Mouse (Mus musculus) intestine, embryonic 16.5 days (tissue): ENCODE results near the gene Brd3. TPM values are rescaled to one million over a fixed set of nuclear protein-coding genes. Genes with fewer than 3 reads are reported as not detected.

Experiments used
- ATAC-seq: fragments of 200-750 bp; cut with Nextera tagmentation; 2 replicates; pipeline ENCODE4 v1.8.0; 2017; ENCODE audit warnings: moderate TSS enrichment, moderate library complexity
- H3K27ac ChIP-seq: fragments of 300-500 bp; sonication (generic); 2 replicates; pipeline ENCODE4 v1.5.1; 2014; ENCODE audit warnings: mild to moderate bottlenecking, low read length
- H3K27me3 ChIP-seq: fragments of 300-500 bp; sonication (generic); replicated peaks from 2 replicates; pipeline ENCODE4 v1.6.1; 2014; ENCODE audit warnings: low read length, control low read depth, mixed read lengths; ENCODE audit not compliant: control insufficient read depth, insufficient read depth
- H3K36me3 ChIP-seq: fragments of 300-500 bp; sonication (generic); 2 replicates; pipeline ENCODE4 v1.6.1; 2014; ENCODE audit warnings: low read length, control low read depth; ENCODE audit not compliant: control insufficient read depth, insufficient read depth
- H3K4me1 ChIP-seq: fragments of 300-500 bp; sonication (generic); 2 replicates; pipeline ENCODE4 v1.6.1; 2014; ENCODE audit warnings: low read length, control low read depth, mixed read lengths; ENCODE audit not compliant: control insufficient read depth, insufficient read depth
- H3K4me2 ChIP-seq: fragments of 300-500 bp; sonication (generic); 2 replicates; pipeline ENCODE4 v1.6.1; 2014; ENCODE audit warnings: low read depth, low read length, control low read depth
- H3K4me3 ChIP-seq: fragments of 300-500 bp; sonication (generic); 2 replicates; pipeline ENCODE4 v1.5.1; 2014; ENCODE audit warnings: mild to moderate bottlenecking, low read length
- H3K9ac ChIP-seq: fragments of 300-500 bp; sonication (generic); 2 replicates; pipeline ENCODE4 v1.6.1; 2014; ENCODE audit warnings: low read depth, low read length
- H3K9me3 ChIP-seq: fragments of 300-500 bp; sonication (generic); 2 replicates; pipeline ENCODE4 v1.6.1; 2016; ENCODE audit warnings: low read length, control low read depth; ENCODE audit not compliant: control insufficient read depth
- WGBS: fragments of 180-500 bp; shearing (Covaris S2); extraction: QIAGEN DNeasy Blood & Tissue Kit; methylation state at CpG from one replicate; pipeline ENCODE4 v1.1.7; 2014; 5-methylcytosine and 5-hydroxymethylcytosine counted together
- polyA plus RNA-seq: library from polyadenylated mRNA; unstranded; fragments of >200 nt; fragmentation: Nextera tagmentation; extraction: Ambion mirVana; gene quantifications from 2 replicates; pipeline ENCODE4 v1.2.1, GENCODE M21; 2015

Brd3 gene
- polyA plus RNA-seq, 1 experiment from 2014 or later = 82.5 TPM

- no peak overlapping the region for H3K27ac ChIP-seq
- no peaks in the 10 kb centered on the region for H3K9me3 ChIP-seq
- no peaks in the 10 kb centered on the region for H3K27me3 ChIP-seq
- H3K4me2 ChIP-seq = peak overlapping the region; percentile 46
- no peaks in the 10 kb centered on the region for H3K36me3 ChIP-seq
- no peak for ATAC-seq
- H3K9ac ChIP-seq = peak overlapping the region; percentile 51
- WGBS = 57% methylated on average over 23 of the region's 23 CpGs
- peak overlapping the region; percentile 32 for H3K4me3 ChIP-seq
- no peaks in the 10 kb centered on the region for H3K4me1 ChIP-seq
Observed at GRCm38 (mm10) chr2:27496391-27497028, 11.0 kb downstream of the Brd3 start.

- no peaks in the 10 kb centered on the region for H3K4me1 ChIP-seq
- no peak overlapping the region for H3K9ac ChIP-seq
- no peak overlapping the region for H3K27ac ChIP-seq
- WGBS = 94% methylated on average over 3 of the region's 3 CpGs
- H3K36me3 ChIP-seq = no peaks in the 10 kb centered on the region
- ATAC-seq = no peak
- no peaks in the 10 kb centered on the region for H3K27me3 ChIP-seq
- H3K4me2 ChIP-seq = no peak overlapping the region
- H3K4me3 ChIP-seq = no peak overlapping the region
- H3K9me3 ChIP-seq = no peaks in the 10 kb centered on the region
Observed at GRCm38 (mm10) chr2:27493971-27494370, 13.5 kb downstream of the Brd3 start.

GRCm38 (mm10) chr2:27490939-27491338 lies 16.5 kb downstream of the Brd3 start:
- H3K9ac ChIP-seq = no peak overlapping the region
- no peaks in the 10 kb centered on the region for H3K27me3 ChIP-seq
- H3K4me2 ChIP-seq = no peak overlapping the region
- H3K27ac ChIP-seq = no peak overlapping the region
- no peak overlapping the region for H3K4me3 ChIP-seq
- H3K9me3 ChIP-seq = no peaks in the 10 kb centered on the region
- no peak for ATAC-seq
- H3K4me1 ChIP-seq = no peaks in the 10 kb centered on the region
- 88% methylated on average over 2 of the region's 2 CpGs for WGBS
- no peaks in the 10 kb centered on the region for H3K36me3 ChIP-seq

- Histone ChIP-seq H3K4me3 (no peak overlapping the region), H3K27ac (no peak overlapping the region), H3K9ac (no peak overlapping the region), H3K27me3 (no peaks in the 10 kb centered on the region), H3K4me1 (no peaks in the 10 kb centered on the region), H3K36me3 (no peaks in the 10 kb centered on the region), H3K9me3 (no peaks in the 10 kb centered on the region), H3K4me2 (no peak overlapping the region)
- no peak for ATAC-seq
- WGBS = 96% methylated on average over 1 of the region's 1 CpGs
Observed at GRCm38 (mm10) chr2:27488362-27488761, 19.1 kb downstream of the Brd3 start.

- no peaks in the 10 kb centered on the region for H3K4me1 ChIP-seq
- no peaks in the 10 kb centered on the region for H3K27me3 ChIP-seq
- H3K4me2 ChIP-seq = no peak overlapping the region
- ATAC-seq = no peak
- H3K4me3 ChIP-seq = no peak overlapping the region
- H3K9ac ChIP-seq = no peak overlapping the region
- no peaks in the 10 kb centered on the region for H3K9me3 ChIP-seq
- no peak overlapping the region for H3K27ac ChIP-seq
- WGBS = 82% methylated on average over 3 of the region's 4 CpGs
- H3K36me3 ChIP-seq = no peaks in the 10 kb centered on the region
Observed at GRCm38 (mm10) chr2:27487336-27488049, 20.0 kb downstream of the Brd3 start.

GRCm38 (mm10) chr2:27486725-27487124 lies 20.7 kb downstream of the Brd3 start:
- no peak for ATAC-seq
- no peaks in the 10 kb centered on the region for H3K4me1 ChIP-seq
- H3K27me3 ChIP-seq = no peaks in the 10 kb centered on the region
- H3K4me2 ChIP-seq = no peak overlapping the region
- no peak overlapping the region for H3K9ac ChIP-seq
- H3K36me3 ChIP-seq = no peaks in the 10 kb centered on the region
- no peak overlapping the region for H3K4me3 ChIP-seq
- no peak overlapping the region for H3K27ac ChIP-seq
- 71% methylated on average over 4 of the region's 4 CpGs for WGBS
- no peaks in the 10 kb centered on the region for H3K9me3 ChIP-seq

GRCm38 (mm10) chr2:27482265-27482861 lies 25.1 kb downstream of the Brd3 start:
- Histone ChIP-seq H3K9ac (no peak overlapping the region), H3K9me3 (no peaks in the 10 kb centered on the region), H3K27ac (no peak overlapping the region), H3K4me2 (no peak overlapping the region), H3K4me1 (no peaks in the 10 kb centered on the region), H3K27me3 (no peaks in the 10 kb centered on the region), H3K36me3 (no peaks in the 10 kb centered on the region), H3K4me3 (no peak overlapping the region)
- 75% methylated on average over 7 of the region's 7 CpGs for WGBS
- ATAC-seq = no peak

GRCm38 (mm10) chr2:27480367-27480766 lies 27.1 kb downstream of the Brd3 start:
- Histone ChIP-seq H3K4me2 (no peak overlapping the region), H3K9me3 (no peaks in the 10 kb centered on the region), H3K9ac (no peak overlapping the region), H3K27me3 (no peaks in the 10 kb centered on the region), H3K27ac (no peak overlapping the region), H3K36me3 (no peaks in the 10 kb centered on the region), H3K4me3 (no peak overlapping the region), H3K4me1 (0 out of 2 replicates have a peak, but pooled peaks cover 2% of the 10 kb centered on the region)
- ATAC-seq = no peak
- WGBS = 72% methylated on average over 4 of the region's 4 CpGs

GRCm38 (mm10) chr2:27479821-27480220 lies 27.6 kb downstream of the Brd3 start:
- WGBS = 69% methylated on average over 4 of the region's 4 CpGs
- H3K4me3 ChIP-seq = no peak overlapping the region
- H3K27ac ChIP-seq = no peak overlapping the region
- no peaks in the 10 kb centered on the region for H3K27me3 ChIP-seq
- no peak overlapping the region for H3K9ac ChIP-seq
- 0 out of 2 replicates have a peak, but pooled peaks cover 2% of the 10 kb centered on the region for H3K4me1 ChIP-seq
- no peak overlapping the region for H3K4me2 ChIP-seq
- ATAC-seq = no peak
- H3K9me3 ChIP-seq = no peaks in the 10 kb centered on the region
- H3K36me3 ChIP-seq = no peaks in the 10 kb centered on the region
